In genomic region chr15:77342962-77343526, GRCm38 (mm10) we compare ENCODE assay signal across 9 mouse cellular contexts. TPM values are rescaled to one million over a fixed set of nuclear protein-coding genes. Genes with fewer than 3 reads are reported as not detected.
A peak's percentile ranks its signal among the peaks of the same experiment; 100 is the strongest.
DNase-seq lines count a peak whose midpoint lies in the region; ATAC-seq lines count a peak whose summit lies in the region.
"Had no signal": no experiment of that assay in that cellular context is flagged by ENCODE, and none has a peak within 500 bp of the region (broad histone marks: within the 10 kb centered on the region; RNA-seq: fewer than 3 reads in every experiment).

No protein-coding gene starts in this region.

- WGBS in heart, embryonic 13.5 days: 16% methylated on average over 18 of the region's 18 CpGs
- 17% methylated on average over 18 of the region's 18 CpGs for WGBS in embryonic facial prominence, embryonic 12.5 days
- 34% methylated on average over 18 of the region's 18 CpGs for WGBS in intestine, embryonic 15.5 days
- 22% methylated on average over 18 of the region's 18 CpGs for WGBS in midbrain, embryonic 16.5 days

- 0 out of 2 replicates have a peak, but pooled peaks have one; percentile 7 for ATAC-seq in heart, embryonic 13.5 days (ENCODE audit: extremely low read depth, insufficient number of reproducible peaks, low FRiP score, low TSS enrichment)
- ATAC-seq in embryonic facial prominence, embryonic 12.5 days (ENCODE audit: insufficient number of reproducible peaks, insufficient read depth, low FRiP score, low TSS enrichment): no peak
- 0 out of 2 replicates have a peak, but pooled peaks have one; percentile 2 for ATAC-seq in intestine, embryonic 15.5 days
- ATAC-seq in midbrain, embryonic 16.5 days: peak; percentile 40; the same call in 1 of the 2 replicates

- intact Hi-C loops in heart, postnatal 10 days (cut with DNase I): loop anchor here (1.0 to 5.0 kb wide), 2 partner anchors 15 to 316 kb away; no protein-coding TSS in a partner anchor

- H3K4me1 ChIP-seq in heart, embryonic 13.5 days: peaks cover 31% of the 10 kb centered on the region
- H3K4me1 ChIP-seq in embryonic facial prominence, embryonic 12.5 days: peaks cover 34% of the 10 kb centered on the region
- peaks cover 22% of the 10 kb centered on the region for H3K4me1 ChIP-seq in intestine, embryonic 15.5 days (replicated peaks)
- peaks cover 4% of the 10 kb centered on the region; the same call in 1 of the 2 replicates for H3K4me1 ChIP-seq in midbrain, embryonic 16.5 days (ENCODE audit: control insufficient read depth, insufficient read depth, low read length)

- peak overlapping the region; percentile 91 for H3K27ac ChIP-seq in heart, embryonic 13.5 days (replicated peaks)
- H3K27ac ChIP-seq in embryonic facial prominence, embryonic 12.5 days: peak overlapping the region; percentile 93
- H3K27ac ChIP-seq in intestine, embryonic 15.5 days: peak overlapping the region; percentile 88
- H3K27ac ChIP-seq in midbrain, embryonic 16.5 days (ENCODE audit: low read length): no peak overlapping the region

- H3K36me3 ChIP-seq in heart, embryonic 13.5 days: no peaks in the 10 kb centered on the region
- H3K36me3 ChIP-seq in embryonic facial prominence, embryonic 12.5 days: no peaks in the 10 kb centered on the region
- no peaks in the 10 kb centered on the region for H3K36me3 ChIP-seq in intestine, embryonic 15.5 days
- H3K36me3 ChIP-seq in midbrain, embryonic 16.5 days (ENCODE audit: control insufficient read depth, insufficient read depth, low read length): no peaks in the 10 kb centered on the region
- H3K36me3 ChIP-seq: G1E had no signal

- H3K4me3 ChIP-seq in heart, embryonic 13.5 days: peak overlapping the region; percentile 38
- H3K4me3 ChIP-seq in embryonic facial prominence, embryonic 12.5 days: no peak overlapping the region; the same call in 1 of the 2 replicates
- peak overlapping the region; percentile 10; the same call in 1 of the 2 replicates for H3K4me3 ChIP-seq in intestine, embryonic 15.5 days (replicated peaks)
- 0 out of 2 replicates have a peak overlapping the region, but pooled peaks have one; percentile 11 for H3K4me3 ChIP-seq in midbrain, embryonic 16.5 days (ENCODE audit: low read depth, low read length)

- no peak for DNase-seq in heart, postnatal 10 days
- DNase-seq in right cerebral cortex, postnatal 10 days (ENCODE audit: low spot score in 2 of 2): no peak
- DNase-seq in layer of hippocampus, postnatal 25 days (ENCODE audit: extremely low spot score in 1 of 2, low spot score in 1 of 2): no peak
- no peak for DNase-seq in adrenal gland, adult (ENCODE audit: inconsistent age in 2 of 2, low spot score in 1 of 2)

- no peaks in the 10 kb centered on the region for H3K9me3 ChIP-seq in heart, embryonic 13.5 days
- H3K9me3 ChIP-seq in embryonic facial prominence, embryonic 12.5 days: no peaks in the 10 kb centered on the region
- H3K9me3 ChIP-seq in intestine, embryonic 15.5 days: no peaks in the 10 kb centered on the region
- H3K9me3 ChIP-seq in midbrain, embryonic 16.5 days (replicated peaks; ENCODE audit: control insufficient read depth, low read length, poor library complexity, severe bottlenecking): no peaks in the 10 kb centered on the region
- H3K9me3 ChIP-seq: G1E had no signal

- peak overlapping the region; percentile 72 for H3K9ac ChIP-seq in heart, embryonic 13.5 days
- H3K9ac ChIP-seq in embryonic facial prominence, embryonic 12.5 days: peak overlapping the region; percentile 43; the same call in 1 of the 2 replicates
- peak overlapping the region; percentile 27 for H3K9ac ChIP-seq in intestine, embryonic 15.5 days
- H3K9ac ChIP-seq in midbrain, embryonic 16.5 days (ENCODE audit: low read depth, low read length): peak overlapping the region; percentile 44; the same call in 1 of the 2 replicates

- H3K27me3 ChIP-seq in heart, embryonic 13.5 days (replicated peaks): no peaks in the 10 kb centered on the region
- no peaks in the 10 kb centered on the region for H3K27me3 ChIP-seq in embryonic facial prominence, embryonic 12.5 days
- H3K27me3 ChIP-seq in intestine, embryonic 15.5 days (replicated peaks): no peaks in the 10 kb centered on the region
- H3K27me3 ChIP-seq in midbrain, embryonic 16.5 days (ENCODE audit: control insufficient read depth, insufficient read depth, low read depth, low read length): no peaks in the 10 kb centered on the region

- H3K4me2 ChIP-seq in heart, embryonic 13.5 days: peak overlapping the region; percentile 67
- H3K4me2 ChIP-seq in embryonic facial prominence, embryonic 12.5 days (replicated peaks): peak overlapping the region; percentile 40
- peak overlapping the region; percentile 61 for H3K4me2 ChIP-seq in intestine, embryonic 15.5 days (replicated peaks)
- H3K4me2 ChIP-seq in midbrain, embryonic 16.5 days (ENCODE audit: low read length): peak overlapping the region; percentile 49

RNA-seq across cellular contexts. Expression of gene Rbfox2, which starts 36.2 kb away (rescaled TPM):
- 64.8 and 69.1 TPM in 2 replicates for polyA plus RNA-seq in heart, embryonic 13.5 days (2015; fragmentation: Nextera tagmentation; extraction: Ambion mirVana)
- total RNA-seq in heart, postnatal 10 days (2021): 100 to 1,000 TPM; 134 to 153 TPM
- 96.4 and 96.9 TPM in 2 replicates for polyA plus RNA-seq in embryonic facial prominence, embryonic 12.5 days (2016; fragmentation: Nextera tagmentation; extraction: Ambion mirVana)
- polyA plus RNA-seq in intestine, embryonic 15.5 days (2015; fragmentation: Nextera tagmentation; extraction: Ambion mirVana): 42.6 and 44.8 TPM in 2 replicates
- 165 and 177 TPM in 2 replicates for polyA plus RNA-seq in midbrain, embryonic 16.5 days (2015; fragmentation: Nextera tagmentation; extraction: Ambion mirVana)
- total RNA-seq in layer of hippocampus, postnatal 25 days (2021): 100 to 1,000 TPM; 220 to 233 TPM

RNA-seq across cellular contexts. Expression of gene Apol7a, which starts 55.9 kb away (rescaled TPM):
- polyA plus RNA-seq in heart, embryonic 13.5 days (2015; fragmentation: Nextera tagmentation; extraction: Ambion mirVana): 0.15 and 0.33 TPM in 2 replicates
- under 1 TPM; 0.17 to 0.34 TPM for total RNA-seq in heart, postnatal 10 days (2021)
- polyA plus RNA-seq in embryonic facial prominence, embryonic 12.5 days (2016; fragmentation: Nextera tagmentation; extraction: Ambion mirVana): not detected in 2 replicates
- polyA plus RNA-seq in intestine, embryonic 15.5 days (2015; fragmentation: Nextera tagmentation; extraction: Ambion mirVana): 7.8 TPM in 2 replicates
- not detected in 2 replicates for polyA plus RNA-seq in midbrain, embryonic 16.5 days (2015; fragmentation: Nextera tagmentation; extraction: Ambion mirVana)
- not detected for total RNA-seq in layer of hippocampus, postnatal 25 days (2021)
- polyA plus RNA-seq: G1E had no signal
